Mouse (Mus musculus): ENCODE measurements around the gene Olfr747.
"Not testable (repeated sequence)": the region's sequence is repeated elsewhere in the genome, so short reads cannot be mapped to it uniquely, and the experiment has no call there.

The Olfr747 gene

GRCm38 (mm10) chr14:50693106-50693505 lies at the start of gene Olfr747:
Gene Olfr747, minus strand, starts transcription at chr14:50693206.
- DNase-seq, result no peak

GRCm38 (mm10) chr14:50741584-50741983 lies 48.6 kb upstream of the Olfr747 start:
- DNase-seq, result no peak

- DNase-seq, result no peak
These were observed 47.3 kb upstream of the Olfr747 start for GRCm38 (mm10) chr14:50740334-50740733.

GRCm38 (mm10) chr14:50722371-50722770 lies 29.4 kb upstream of the Olfr747 start:
- not testable (repeated sequence) for DNase-seq

GRCm38 (mm10) chr14:50719875-50720274 lies 26.9 kb upstream of the Olfr747 start:
- DNase-seq, result not testable (repeated sequence)

- DNase-seq, result no peak
These were observed 14.1 kb upstream of the Olfr747 start, which contains the start of gene Olfr748 for GRCm38 (mm10) chr14:50707073-50707472. Gene Olfr748, plus strand, starts transcription at chr14:50707373.

- no peak for DNase-seq
These were observed 46.2 kb downstream of the Olfr747 start, which contains the start of gene Olfr746 for GRCm38 (mm10) chr14:50646783-50647182. Gene Olfr746, plus strand, starts transcription at chr14:50647083.

- DNase-seq, result no peak
These were observed 53.9 kb downstream of the Olfr747 start, which contains the start of gene Olfr745 for GRCm38 (mm10) chr14:50639088-50639487. Gene Olfr745, plus strand, starts transcription at chr14:50639388.
